Mouse (Mus musculus) C2C12 (cell line): ENCODE measurements at regions not wholly inside any gene's neighbourhood (a gene's known extent, or its start where the extent isn't known, plus 50 kb on each side); places are given as distances from the start of the nearest gene placed in this dataset.
A peak's percentile ranks its signal among the peaks of the same experiment; 100 is the strongest.

Source experiments
- CEBPB ChIP-seq: IDR thresholded peaks from one replicate; pipeline ENCODE4 v1.6.1; 2011; ENCODE audit warnings: low read depth, mild to moderate bottlenecking, control low read depth, moderate library complexity
- CTCF ChIP-seq: IDR thresholded peaks from one replicate; pipeline ENCODE4 v1.5.1; 2011; ENCODE audit not compliant: control insufficient read depth, insufficient read depth, insufficient read length
- MAX ChIP-seq: IDR thresholded peaks from one replicate; pipeline ENCODE4 v1.6.1; 2011; ENCODE audit warnings: mild to moderate bottlenecking, control low read depth
- MYOD1 ChIP-seq: IDR thresholded peaks from one replicate; pipeline ENCODE4 v1.6.1; 2011; ENCODE audit warnings: low read depth; ENCODE audit not compliant: control insufficient read depth, insufficient read length
- MYOG ChIP-seq: IDR thresholded peaks from one replicate; pipeline ENCODE4 v1.6.1; 2011; ENCODE audit not compliant: control insufficient read depth, insufficient read length; ENCODE audit errors: extremely low read depth
- USF1 ChIP-seq: IDR thresholded peaks from one replicate; pipeline ENCODE4 v1.6.1; 2011; ENCODE audit warnings: low read depth, mild to moderate bottlenecking, control low read depth, moderate library complexity

GRCm38 (mm10) chr15:62575791-62576190 is 1269.2 kb downstream of the Gsdmc2 start:
- TF ChIP-seq USF1 (no peak), CTCF (no peak), CEBPB (peak; percentile 70), MAX (no peak), MYOD1 (no peak), MYOG (no peak)
